Mouse (Mus musculus) lung, postnatal 0 days (tissue): ENCODE results near the gene Pcbp3. TPM values are rescaled to one million over a fixed set of nuclear protein-coding genes. Genes with fewer than 3 reads are reported as not detected.

Experiments used
- ATAC-seq: fragments of 200-750 bp; cut with Nextera tagmentation; 2 replicates; pipeline ENCODE4 v1.8.0; 2017; ENCODE audit warnings: moderate library complexity
- DNase-seq: peaks from one replicate; pipeline ENCODE4 v3.0.0-alpha.2; 2016; ENCODE audit warnings: low spot score
- H3K27ac ChIP-seq: fragments of 300-500 bp; sonication (generic); 2 replicates; pipeline ENCODE4 v1.5.1; 2014; ENCODE audit warnings: antibody characterized with exemption, mild to moderate bottlenecking, low read length, mixed read lengths
- H3K27me3 ChIP-seq: fragments of 300-500 bp; sonication (generic); replicated peaks from 2 replicates; pipeline ENCODE4 v1.6.1; 2014; ENCODE audit warnings: low read length, mixed read lengths; ENCODE audit not compliant: insufficient read depth
- H3K36me3 ChIP-seq: fragments of 300-500 bp; sonication (generic); 2 replicates; pipeline ENCODE4 v1.6.1; 2014; ENCODE audit warnings: low read length, mixed read lengths; ENCODE audit not compliant: insufficient read depth
- H3K4me1 ChIP-seq: fragments of 300-500 bp; sonication (generic); 2 replicates; pipeline ENCODE4 v1.6.1; 2014; ENCODE audit warnings: antibody characterized with exemption, low read depth, low read length, mixed read lengths; ENCODE audit not compliant: insufficient read depth
- H3K4me2 ChIP-seq: fragments of 300-500 bp; sonication (generic); replicated peaks from 2 replicates; pipeline ENCODE4 v1.6.1; 2014; ENCODE audit warnings: low read depth, mild to moderate bottlenecking, low read length, moderate library complexity, mixed read lengths
- H3K4me3 ChIP-seq: fragments of 300-500 bp; sonication (generic); 2 replicates; pipeline ENCODE4 v1.5.1; 2014; ENCODE audit warnings: low read depth, low read length
- H3K9ac ChIP-seq: fragments of 300-500 bp; sonication (generic); replicated peaks from 2 replicates; pipeline ENCODE4 v1.6.1; 2014; ENCODE audit warnings: low read depth, mild to moderate bottlenecking
- H3K9me3 ChIP-seq: fragments of 300-500 bp; sonication (generic); 2 replicates; pipeline ENCODE4 v1.6.1; 2016; ENCODE audit warnings: low read length, mixed read lengths
- CTCF ChIP-seq: IDR thresholded peaks from 2 replicates; pipeline ENCODE4 v1.5.1; 2016; ENCODE audit warnings: antibody characterized with exemption, mild to moderate bottlenecking
- EP300 ChIP-seq: IDR thresholded peaks from 2 replicates; pipeline ENCODE4 v1.6.1; 2016; ENCODE audit warnings: antibody characterized with exemption, mild to moderate bottlenecking, control low read depth
- WGBS: fragments of 180-500 bp; shearing (Covaris S2); extraction: QIAGEN DNeasy Blood & Tissue Kit; methylation state at CpG from one replicate; pipeline ENCODE4 v1.1.7; 2014; 5-methylcytosine and 5-hydroxymethylcytosine counted together
- polyA plus RNA-seq: library from polyadenylated mRNA; unstranded; fragments of >200 nt; fragmentation: Nextera tagmentation; extraction: Ambion mirVana; gene quantifications from 2 replicates; pipeline ENCODE4 v1.2.1, GENCODE M21; 2015

The Pcbp3 gene
- polyA plus RNA-seq, 1 experiment from 2014 or later, result 29.3 TPM

DNA sequence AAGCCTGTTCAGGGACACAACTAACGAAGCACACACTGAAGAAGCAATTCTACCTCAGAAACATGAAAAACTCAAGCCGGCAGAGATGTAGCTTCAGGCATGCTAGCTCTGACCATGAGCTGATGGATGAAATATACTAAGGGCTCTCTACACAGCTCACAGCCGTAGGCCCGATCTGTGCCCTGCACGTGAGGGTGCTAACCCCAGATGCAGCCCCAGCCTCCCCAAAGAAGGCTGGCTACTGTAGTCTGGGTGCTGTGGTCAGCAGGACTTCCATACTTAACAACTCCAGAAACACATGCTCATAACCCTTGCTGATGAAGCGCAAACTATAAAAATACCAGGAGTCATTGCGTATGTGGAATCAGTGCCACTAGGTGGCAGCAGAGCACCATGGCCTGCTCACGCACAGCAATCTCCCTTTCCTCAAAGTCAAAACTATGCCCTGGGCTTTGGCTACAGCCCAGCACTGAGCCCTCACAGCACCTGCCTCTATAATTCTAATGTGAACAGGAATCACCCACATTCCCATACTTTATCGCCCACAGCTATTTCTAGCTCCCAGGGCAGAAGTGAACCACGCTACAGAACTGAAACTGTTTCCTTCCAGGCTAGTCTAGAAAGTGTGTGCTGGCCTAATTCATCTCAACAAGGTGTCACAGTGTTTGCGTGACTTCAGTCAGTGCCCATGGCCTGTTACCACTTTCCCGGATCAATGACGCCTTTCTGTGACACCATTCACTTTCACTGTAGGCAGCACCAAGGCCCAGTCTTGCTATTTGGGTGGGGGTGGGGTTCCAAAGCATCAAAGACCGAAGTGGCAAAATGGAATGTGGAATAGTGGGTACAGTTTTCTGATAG lies 126.0 kb downstream of the Pcbp3 start:
- peak; percentile 89 for DNase-seq
- WGBS, result 54% methylated on average over 14 of the region's 14 CpGs
- H3K27ac ChIP-seq, result no peak overlapping the region

DNA sequence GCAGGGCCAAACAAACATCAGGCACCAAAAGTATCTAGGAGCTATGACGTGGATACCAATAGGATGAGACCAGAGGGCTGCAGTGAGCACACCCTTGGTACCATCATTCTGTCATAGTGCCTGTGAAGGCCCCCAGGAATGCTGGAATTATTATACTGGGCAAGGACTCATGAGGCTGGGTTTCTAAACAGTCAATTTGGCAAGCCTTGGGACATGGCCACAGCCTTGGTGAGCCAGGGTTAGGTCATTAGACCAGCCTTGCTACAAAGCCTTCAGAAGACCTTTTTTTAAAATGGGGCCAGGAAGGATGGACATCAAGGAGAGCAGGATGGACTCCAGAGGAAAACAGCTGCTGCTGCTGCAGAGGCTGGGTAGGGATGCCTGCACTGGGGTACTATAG lies 128.8 kb downstream of the Pcbp3 start:
- DNase-seq (no peak), ATAC-seq (no peak)
- 84% methylated on average over 1 of the region's 1 CpGs for WGBS
- TF ChIP-seq EP300, result no peak
- no peak for TF ChIP-seq CTCF
- Histone ChIP-seq H3K27ac (no peak overlapping the region), H3K4me3 (no peak overlapping the region), H3K36me3 (no peaks in the 10 kb centered on the region), H3K4me2 (no peak overlapping the region), H3K9ac (no peak overlapping the region), H3K27me3 (no peaks in the 10 kb centered on the region), H3K4me1 (no peaks in the 10 kb centered on the region), H3K9me3 (no peaks in the 10 kb centered on the region)

More for the DNA sequence above, 126.0 kb downstream of the Pcbp3 start:
- ATAC-seq, result peak; percentile 57; the same call in 1 of the 2 replicates
- H3K9ac ChIP-seq, result no peak overlapping the region
- no peak overlapping the region for H3K4me2 ChIP-seq
- H3K4me1 ChIP-seq, result no peaks in the 10 kb centered on the region
- no peaks in the 10 kb centered on the region for H3K36me3 ChIP-seq
- TF ChIP-seq EP300 (no peak), CTCF (peak; percentile 99)
- no peaks in the 10 kb centered on the region for H3K27me3 ChIP-seq
- H3K9me3 ChIP-seq, result no peaks in the 10 kb centered on the region
- H3K4me3 ChIP-seq, result no peak overlapping the region

DNA sequence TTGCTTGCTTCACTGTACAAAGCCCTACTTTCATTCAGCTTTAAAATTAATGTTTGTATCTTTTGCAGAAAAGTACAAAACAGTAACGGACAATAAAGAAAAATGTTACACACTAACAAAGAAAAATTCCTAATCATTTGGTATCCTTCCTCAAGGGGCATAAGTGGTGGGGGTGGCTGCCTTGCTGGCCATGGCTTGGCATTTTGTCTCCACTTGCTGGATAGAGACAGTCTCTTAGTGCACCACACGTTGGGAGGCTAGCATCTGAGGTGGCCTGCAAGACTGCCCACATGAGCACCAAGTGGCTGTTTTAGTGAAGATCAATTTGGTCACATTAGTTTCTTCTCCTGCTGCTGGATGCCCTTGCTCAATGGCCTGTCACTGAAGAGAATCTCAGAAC lies 129.8 kb downstream of the Pcbp3 start:
- Histone ChIP-seq H3K4me1 (no peaks in the 10 kb centered on the region), H3K4me3 (no peak overlapping the region), H3K36me3 (no peaks in the 10 kb centered on the region), H3K27me3 (no peaks in the 10 kb centered on the region), H3K9me3 (no peaks in the 10 kb centered on the region), H3K27ac (no peak overlapping the region), H3K4me2 (no peak overlapping the region), H3K9ac (no peak overlapping the region)
- DNase-seq, result no peak
- TF ChIP-seq EP300, result no peak
- TF ChIP-seq CTCF, result no peak
- 85% methylated on average over 2 of the region's 2 CpGs for WGBS
- ATAC-seq, result no peak

DNA sequence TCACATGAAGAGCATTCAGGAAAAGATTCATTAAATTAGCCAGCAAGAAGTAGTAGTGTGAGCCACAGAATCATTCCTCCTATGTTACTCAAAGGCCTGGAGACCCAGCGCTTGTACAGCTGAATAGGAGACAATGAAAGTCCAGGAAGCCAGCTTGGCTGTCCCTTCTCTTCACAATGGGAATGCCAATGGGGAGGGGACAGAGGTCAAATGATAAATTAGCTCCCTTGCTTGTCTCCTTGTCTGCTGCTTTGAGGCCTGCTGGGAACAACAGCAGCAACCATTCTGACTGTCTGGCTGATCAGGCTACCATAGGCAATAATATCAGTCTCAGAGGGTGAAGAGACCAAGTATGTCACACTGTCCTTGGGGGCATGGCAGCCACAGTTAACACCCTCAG lies 130.5 kb downstream of the Pcbp3 start:
- H3K4me1 ChIP-seq, result no peaks in the 10 kb centered on the region
- no peak for TF ChIP-seq EP300
- no peak for TF ChIP-seq CTCF
- H3K36me3 ChIP-seq, result no peaks in the 10 kb centered on the region
- H3K27me3 ChIP-seq, result no peaks in the 10 kb centered on the region
- H3K27ac ChIP-seq, result no peak overlapping the region
- H3K4me2 ChIP-seq, result no peak overlapping the region
- H3K9ac ChIP-seq, result no peak overlapping the region
- 68% methylated on average over 1 of the region's 1 CpGs for WGBS
- no peak for ATAC-seq
- H3K4me3 ChIP-seq, result no peak overlapping the region
- no peaks in the 10 kb centered on the region for H3K9me3 ChIP-seq
- no peak for DNase-seq

DNA sequence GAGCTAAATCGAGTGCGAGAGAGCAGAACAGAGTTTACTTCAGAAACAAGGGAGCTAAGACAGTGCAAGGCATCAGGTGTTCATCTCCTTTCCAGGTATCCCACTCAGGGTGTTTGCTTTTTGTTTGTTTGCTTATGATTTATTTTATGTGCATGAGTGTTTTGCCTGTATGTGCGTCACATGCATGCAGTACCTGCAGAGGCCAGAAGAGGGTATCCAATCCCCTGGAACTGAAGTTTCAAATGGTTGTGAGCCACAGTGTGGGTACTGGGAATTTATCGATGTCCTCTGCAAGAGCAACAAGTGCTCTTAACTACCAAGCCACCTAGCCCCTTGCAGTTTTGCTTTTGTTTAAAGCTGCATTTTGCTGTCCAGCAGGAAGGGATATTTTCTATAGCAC lies 132.8 kb downstream of the Pcbp3 start:
- Histone ChIP-seq H3K36me3 (no peaks in the 10 kb centered on the region), H3K9me3 (no peaks in the 10 kb centered on the region), H3K27ac (no peak overlapping the region), H3K4me3 (no peak overlapping the region), H3K27me3 (no peaks in the 10 kb centered on the region), H3K4me2 (no peak overlapping the region), H3K4me1 (no peaks in the 10 kb centered on the region), H3K9ac (no peak overlapping the region)
- no peak for DNase-seq
- ATAC-seq, result no peak
- no peak for TF ChIP-seq EP300
- TF ChIP-seq CTCF, result no peak
- WGBS, result 94% methylated on average over 4 of the region's 4 CpGs

DNA sequence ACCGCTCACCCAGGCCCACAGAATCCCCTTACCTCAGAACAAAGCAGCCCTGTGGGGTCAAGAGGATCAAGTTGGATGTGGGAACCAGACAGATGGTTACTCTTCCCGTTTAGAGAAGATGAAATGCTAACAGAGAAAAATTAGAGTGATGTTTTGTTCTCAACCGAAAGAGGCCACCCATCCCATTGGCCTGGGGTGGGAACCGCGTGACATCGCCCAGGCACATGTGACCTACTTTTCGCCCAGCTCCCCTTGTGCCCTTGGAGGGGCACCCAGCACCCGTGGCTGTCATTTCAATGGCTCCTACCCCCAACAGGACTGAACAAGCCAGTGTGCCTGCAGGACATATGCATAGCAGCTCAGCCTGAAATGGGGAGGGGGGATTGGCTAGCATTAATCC lies 139.0 kb downstream of the Pcbp3 start:
- no peaks in the 10 kb centered on the region for H3K4me1 ChIP-seq
- no peak overlapping the region for H3K27ac ChIP-seq
- no peaks in the 10 kb centered on the region for H3K36me3 ChIP-seq
- ATAC-seq (no peak), DNase-seq (no peak)
- H3K4me3 ChIP-seq, result no peak overlapping the region
- H3K4me2 ChIP-seq, result no peak overlapping the region
- no peak overlapping the region for H3K9ac ChIP-seq
- no peaks in the 10 kb centered on the region for H3K27me3 ChIP-seq
- TF ChIP-seq EP300 (no peak), CTCF (no peak)
- H3K9me3 ChIP-seq, result no peaks in the 10 kb centered on the region
- 79% methylated on average over 8 of the region's 8 CpGs for WGBS
